Mouse (Mus musculus) stomach, postnatal 0 days (tissue): ENCODE measurements around the gene Camsap3. TPM values are rescaled to one million over a fixed set of nuclear protein-coding genes. Genes with fewer than 3 reads are reported as not detected.

Experiments used
- ATAC-seq: fragments of 200-750 bp; cut with Nextera tagmentation; 2 replicates; pipeline ENCODE4 v1.8.0; 2017; ENCODE audit not compliant: low FRiP score, low TSS enrichment
- DNase-seq: peaks from one replicate; pipeline ENCODE4 v3.0.0-alpha.2; 2016; ENCODE audit warnings: low spot score
- H3K27ac ChIP-seq: fragments of 300-500 bp; sonication (generic); replicated peaks from 2 replicates; pipeline ENCODE4 v1.5.1; 2014; ENCODE audit warnings: mild to moderate bottlenecking, control low read depth
- H3K27me3 ChIP-seq: fragments of 300-500 bp; sonication (generic); 2 replicates; pipeline ENCODE4 v1.6.1; 2014; ENCODE audit warnings: low read length; ENCODE audit not compliant: control insufficient read depth, insufficient read depth
- H3K36me3 ChIP-seq: fragments of 300-500 bp; sonication (generic); 2 replicates; pipeline ENCODE4 v1.6.1; 2014; ENCODE audit warnings: low read length, mixed read lengths; ENCODE audit not compliant: control insufficient read depth, insufficient read depth
- H3K4me1 ChIP-seq: fragments of 300-500 bp; sonication (generic); replicated peaks from 2 replicates; pipeline ENCODE4 v1.6.1; 2014; ENCODE audit warnings: antibody characterized with exemption; ENCODE audit not compliant: control insufficient read depth, insufficient read depth
- H3K4me2 ChIP-seq: fragments of 300-500 bp; sonication (generic); replicated peaks from 2 replicates; pipeline ENCODE4 v1.6.1; 2014; ENCODE audit warnings: low read depth, mild to moderate bottlenecking, control low read depth, moderate library complexity
- H3K4me3 ChIP-seq: fragments of 300-500 bp; sonication (generic); 2 replicates; pipeline ENCODE4 v1.5.1; 2014; ENCODE audit warnings: low read depth, low read length, control low read depth
- H3K9ac ChIP-seq: fragments of 300-500 bp; sonication (generic); 2 replicates; pipeline ENCODE4 v1.6.1; 2014; ENCODE audit warnings: mild to moderate bottlenecking, low read length, control low read depth, mixed read lengths
- H3K9me3 ChIP-seq: fragments of 300-500 bp; sonication (generic); 2 replicates; pipeline ENCODE4 v1.6.1; 2016; ENCODE audit warnings: low read length; ENCODE audit not compliant: control insufficient read depth
- CTCF ChIP-seq: IDR thresholded peaks from 2 replicates; pipeline ENCODE4 v1.5.1; 2016; ENCODE audit warnings: antibody characterized with exemption, low read depth, mild to moderate bottlenecking, moderate library complexity
- EP300 ChIP-seq: optimal IDR thresholded peaks from 2 replicates; pipeline ENCODE3; 2016; ENCODE audit warnings: antibody characterized with exemption
- WGBS: fragments of 180-500 bp; shearing (Covaris S2); extraction: QIAGEN DNeasy Blood & Tissue Kit; methylation state at CpG from one replicate; pipeline ENCODE4 v1.1.7; 2014; 5-methylcytosine and 5-hydroxymethylcytosine counted together
- polyA plus RNA-seq: library from polyadenylated mRNA; unstranded; fragments of >200 nt; fragmentation: Nextera tagmentation; extraction: Ambion mirVana; gene quantifications from 2 replicates; pipeline ENCODE4 v1.2.1, GENCODE M21; 2015

The Camsap3 gene
- polyA plus RNA-seq, 1 experiment from 2014 or later = 14.2 TPM

DNA sequence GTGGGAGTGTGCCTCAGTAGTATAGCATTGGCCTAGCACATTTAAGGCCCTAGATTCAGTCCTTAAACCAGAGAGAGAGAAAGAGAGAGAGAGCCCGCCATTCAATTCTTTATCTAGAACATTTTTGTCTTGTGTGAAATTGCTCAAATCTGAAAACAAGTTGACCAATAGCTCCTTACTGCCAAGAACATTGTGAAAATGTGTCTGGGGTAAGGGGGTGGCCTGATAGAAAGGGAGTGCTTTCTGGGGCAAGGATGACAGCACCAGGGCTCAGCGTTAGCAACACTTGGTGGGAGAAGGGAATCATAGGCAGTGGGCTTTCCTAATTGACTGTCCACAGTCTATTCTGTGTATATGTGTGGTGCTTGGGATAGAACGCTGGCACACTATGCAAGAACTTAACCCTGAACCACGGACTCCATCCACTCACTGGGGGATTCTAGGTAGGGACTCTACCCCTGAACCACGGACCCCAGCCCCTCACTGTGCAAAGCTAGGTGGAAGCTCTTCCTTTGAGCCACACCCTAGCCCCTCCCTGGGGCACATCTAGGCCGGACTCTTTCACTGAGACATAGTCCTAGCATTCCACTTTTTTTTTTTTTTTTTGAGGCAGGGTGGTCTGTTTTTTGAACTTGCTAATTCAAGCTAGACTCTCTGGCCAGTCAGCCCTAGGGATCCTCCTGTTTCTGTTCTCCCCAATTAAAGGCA is 59.9 kb downstream of the Camsap3 start:
- no peak for DNase-seq
- no peak overlapping the region for H3K4me3 ChIP-seq
- no peak for ATAC-seq
- H3K4me1 ChIP-seq = no peaks in the 10 kb centered on the region
- H3K36me3 ChIP-seq = no peaks in the 10 kb centered on the region
- H3K27me3 ChIP-seq = no peaks in the 10 kb centered on the region
- H3K9me3 ChIP-seq = no peaks in the 10 kb centered on the region
- TF ChIP-seq EP300 (no peak), CTCF (no peak)
- 83% methylated on average over 6 of the region's 6 CpGs for WGBS
- H3K27ac ChIP-seq = no peak overlapping the region
- H3K9ac ChIP-seq = no peak overlapping the region
- no peak overlapping the region for H3K4me2 ChIP-seq

DNA sequence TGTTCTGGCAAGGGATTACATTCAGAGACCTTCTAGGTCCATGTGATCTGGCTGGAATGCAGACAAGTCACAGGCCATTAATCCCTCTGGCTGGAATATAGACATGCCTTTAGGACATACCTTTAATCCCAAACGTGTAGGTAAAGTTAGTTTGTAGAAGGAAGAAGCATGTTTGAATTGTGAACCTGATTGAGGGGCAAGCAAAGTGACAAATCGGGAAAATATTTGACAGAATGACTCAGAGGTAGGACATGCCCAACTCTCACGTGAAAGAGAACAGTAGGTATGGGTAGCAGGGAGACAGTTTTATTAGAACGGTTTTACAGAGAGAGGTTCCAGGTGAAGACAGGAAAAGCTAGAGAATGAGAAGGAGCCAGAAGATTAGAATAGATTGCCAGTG is 60.5 kb downstream of the Camsap3 start:
- H3K27ac ChIP-seq = no peak overlapping the region
- no peak overlapping the region for H3K4me3 ChIP-seq
- H3K9ac ChIP-seq = no peak overlapping the region
- H3K4me1 ChIP-seq = no peaks in the 10 kb centered on the region
- ATAC-seq (no peak), DNase-seq (no peak)
- 52% methylated on average over 4 of the region's 4 CpGs for WGBS
- no peaks in the 10 kb centered on the region for H3K9me3 ChIP-seq
- H3K27me3 ChIP-seq = no peaks in the 10 kb centered on the region
- TF ChIP-seq EP300 (no peak), CTCF (no peak)
- H3K36me3 ChIP-seq = no peaks in the 10 kb centered on the region
- H3K4me2 ChIP-seq = no peak overlapping the region

DNA sequence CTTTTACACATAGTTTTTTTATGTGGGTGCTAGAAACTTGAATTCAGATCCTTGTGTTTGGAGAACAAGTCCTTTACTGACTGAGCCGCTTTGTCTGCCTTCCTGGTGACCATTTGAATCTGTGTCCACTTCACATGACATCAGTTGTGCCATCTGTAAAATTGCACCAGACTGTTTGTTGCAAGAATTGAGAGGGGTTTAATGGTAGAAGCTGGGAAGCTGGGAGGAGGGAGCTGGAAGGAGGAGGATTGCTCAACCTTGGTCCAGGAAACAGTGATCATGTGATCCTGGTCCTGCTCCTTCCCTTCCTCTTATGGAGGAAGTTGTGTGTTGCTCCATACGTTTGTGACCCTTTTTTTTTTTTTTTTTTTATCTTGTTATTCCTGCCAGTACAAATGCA is 61.2 kb downstream of the Camsap3 start:
- Histone ChIP-seq H3K4me1 (no peaks in the 10 kb centered on the region), H3K9me3 (no peaks in the 10 kb centered on the region), H3K36me3 (no peaks in the 10 kb centered on the region), H3K4me2 (no peak overlapping the region), H3K9ac (no peak overlapping the region), H3K27me3 (no peaks in the 10 kb centered on the region), H3K4me3 (no peak overlapping the region), H3K27ac (no peak overlapping the region)
- no peak for DNase-seq
- WGBS = 81% methylated on average over 1 of the region's 2 CpGs
- ATAC-seq = no peak
- TF ChIP-seq CTCF (no peak), EP300 (no peak)

DNA sequence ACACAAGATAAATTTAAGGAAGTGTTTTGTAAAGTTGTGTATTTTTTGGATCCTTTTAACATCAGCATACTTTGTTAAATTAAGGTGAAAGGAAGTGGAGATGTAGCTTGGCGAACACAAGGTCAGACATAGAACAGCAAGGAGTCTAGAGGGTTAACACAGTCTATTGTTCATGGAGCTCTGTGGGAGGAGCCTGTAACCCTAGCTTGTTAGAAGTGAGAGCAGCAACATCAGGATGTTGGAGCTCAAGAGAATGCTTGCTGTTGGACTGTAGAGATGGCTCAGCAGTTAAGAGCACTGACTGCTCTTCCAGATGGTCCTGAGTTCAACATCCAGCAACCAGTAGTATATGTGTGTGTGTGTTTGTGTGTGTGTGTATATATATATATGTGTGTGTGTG is 61.9 kb downstream of the Camsap3 start:
- DNase-seq (no peak), ATAC-seq (no peak)
- no peaks in the 10 kb centered on the region for H3K36me3 ChIP-seq
- 44% methylated on average over 1 of the region's 1 CpGs for WGBS
- no peaks in the 10 kb centered on the region for H3K27me3 ChIP-seq
- TF ChIP-seq CTCF (no peak), EP300 (no peak)
- no peak overlapping the region for H3K27ac ChIP-seq
- H3K4me3 ChIP-seq = no peak overlapping the region
- no peaks in the 10 kb centered on the region for H3K4me1 ChIP-seq
- H3K9me3 ChIP-seq = no peaks in the 10 kb centered on the region
- H3K9ac ChIP-seq = no peak overlapping the region
- H3K4me2 ChIP-seq = no peak overlapping the region

DNA sequence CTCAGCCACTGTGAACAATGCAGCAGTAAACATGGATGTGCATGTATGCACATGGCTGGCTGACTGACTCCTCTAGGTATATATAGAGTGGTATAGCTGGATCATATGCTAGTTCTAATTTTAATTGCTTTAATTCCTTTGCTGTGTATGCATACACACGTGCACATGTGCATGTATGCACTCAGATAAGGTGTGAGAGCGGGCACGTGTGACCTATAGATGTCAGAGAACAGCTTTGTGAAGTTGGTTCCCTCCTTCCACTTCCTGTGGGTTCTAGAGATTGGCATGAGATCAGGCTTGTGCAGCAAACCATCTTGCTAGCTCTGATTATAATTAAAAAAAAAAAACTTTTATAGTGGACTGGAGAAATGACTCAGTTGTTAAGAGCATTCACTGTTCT is 65.8 kb downstream of the Camsap3 start:
- no peaks in the 10 kb centered on the region for H3K9me3 ChIP-seq
- ATAC-seq (no peak), DNase-seq (no peak)
- no peak overlapping the region for H3K4me3 ChIP-seq
- no peaks in the 10 kb centered on the region for H3K27me3 ChIP-seq
- no peak overlapping the region for H3K27ac ChIP-seq
- H3K36me3 ChIP-seq = no peaks in the 10 kb centered on the region
- TF ChIP-seq CTCF = no peak
- TF ChIP-seq EP300 = no peak
- WGBS = 64% methylated on average over 3 of the region's 3 CpGs
- no peak overlapping the region for H3K9ac ChIP-seq
- H3K4me1 ChIP-seq = no peaks in the 10 kb centered on the region
- no peak overlapping the region for H3K4me2 ChIP-seq

DNA sequence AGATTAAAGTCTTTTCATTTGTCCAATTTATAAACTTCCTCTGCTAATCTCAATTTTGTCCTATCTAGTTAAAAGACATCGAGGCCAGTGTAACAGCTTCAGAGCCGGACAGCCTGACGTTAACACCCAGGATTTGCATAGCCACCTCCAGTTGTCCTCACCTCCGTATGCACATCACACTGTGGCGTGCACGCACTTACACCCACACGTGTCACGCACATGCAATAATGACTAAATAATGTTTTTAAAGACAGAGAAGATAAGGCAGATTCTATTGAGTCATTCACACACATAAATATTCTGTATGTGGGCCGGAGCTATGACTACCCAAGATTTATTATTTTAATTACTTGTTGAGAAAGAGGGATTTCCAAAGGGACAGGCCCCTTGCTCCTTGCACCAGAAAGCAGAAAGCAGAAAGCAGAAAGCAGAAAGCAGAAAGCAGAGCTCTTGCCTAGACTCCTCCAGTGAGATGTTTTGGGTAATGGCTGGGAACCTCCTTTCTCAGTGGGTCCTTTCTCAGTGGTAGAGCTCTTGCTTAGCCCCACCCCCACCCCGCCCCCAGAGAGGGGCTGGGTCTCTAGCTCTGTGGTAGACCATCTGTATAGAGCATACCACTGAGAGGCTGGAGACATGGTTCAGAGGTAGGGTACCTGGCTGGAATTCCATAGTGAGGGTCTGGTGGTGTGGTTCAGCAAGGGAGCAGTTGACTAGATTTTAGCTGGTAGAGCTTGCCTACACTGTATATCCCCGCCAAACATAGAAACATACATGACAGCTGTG is 67.8 kb downstream of the Camsap3 start:
- DNase-seq (no peak), ATAC-seq (no peak)
- 60% methylated on average over 11 of the region's 11 CpGs for WGBS
- no peak for TF ChIP-seq EP300
- TF ChIP-seq CTCF = no peak
- H3K4me2 ChIP-seq = no peak overlapping the region
- no peak overlapping the region for H3K4me3 ChIP-seq
- H3K27me3 ChIP-seq = no peaks in the 10 kb centered on the region
- no peaks in the 10 kb centered on the region for H3K4me1 ChIP-seq
- no peaks in the 10 kb centered on the region for H3K9me3 ChIP-seq
- no peaks in the 10 kb centered on the region for H3K36me3 ChIP-seq
- H3K9ac ChIP-seq = no peak overlapping the region
- H3K27ac ChIP-seq = no peak overlapping the region
